Mouse (Mus musculus): ENCODE data around the gene Ajap1. TPM values are rescaled to one million over a fixed set of nuclear protein-coding genes. Genes with fewer than 3 reads are reported as not detected.

Gene Ajap1
- polyA plus RNA-seq, 1 experiment from 2014 or later, result 0.35 TPM

GRCm38 (mm10) chr4:153357539-153358242 is 124.9 kb downstream of the Ajap1 start:
- no peaks in the 10 kb centered on the region for H3K4me1 ChIP-seq (ENCODE audit: insufficient read depth, low read depth, low read length)
- 33% methylated on average over 9 of the region's 9 CpGs for WGBS

GRCm38 (mm10) chr4:153356236-153356635 is 126.4 kb downstream of the Ajap1 start:
- WGBS, result 88% methylated on average over 4 of the region's 4 CpGs
- no peak overlapping the region for H3K27ac ChIP-seq (ENCODE audit: low read length)
- no peaks in the 10 kb centered on the region for H3K27me3 ChIP-seq (replicated peaks; ENCODE audit: insufficient read depth, low read length)
- H3K36me3 ChIP-seq (ENCODE audit: insufficient read depth, low read length), result no peaks in the 10 kb centered on the region
- H3K4me2 ChIP-seq (replicated peaks; ENCODE audit: low read depth, low read length), result no peak overlapping the region
- no peak overlapping the region for H3K4me3 ChIP-seq (ENCODE audit: low read depth, low read length)
- H3K9ac ChIP-seq (replicated peaks; ENCODE audit: low read depth), result no peak overlapping the region
- TF ChIP-seq CTCF (IDR thresholded peaks at IDR 0.05), result no peak
- TF ChIP-seq EP300 (IDR thresholded peaks at IDR 0.05), result no peak
- ATAC-seq, result no peak
- H3K4me1 ChIP-seq (ENCODE audit: insufficient read depth, low read depth, low read length), result no peaks in the 10 kb centered on the region
- H3K9me3 ChIP-seq (ENCODE audit: low read length), result no peaks in the 10 kb centered on the region
- no peak for DNase-seq (ENCODE audit: low spot score)

More at GRCm38 (mm10) chr4:153357539-153358242, 124.9 kb downstream of the Ajap1 start:
- DNase-seq (ENCODE audit: low spot score), result no peak
- H3K4me3 ChIP-seq (ENCODE audit: low read depth, low read length), result no peak overlapping the region
- no peak overlapping the region for H3K27ac ChIP-seq (ENCODE audit: low read length)
- no peaks in the 10 kb centered on the region for H3K27me3 ChIP-seq (replicated peaks; ENCODE audit: insufficient read depth, low read length)
- H3K4me2 ChIP-seq (replicated peaks; ENCODE audit: low read depth, low read length), result no peak overlapping the region
- TF ChIP-seq EP300 (IDR thresholded peaks at IDR 0.05) (no peak), CTCF (IDR thresholded peaks at IDR 0.05) (no peak)
- no peaks in the 10 kb centered on the region for H3K36me3 ChIP-seq (ENCODE audit: insufficient read depth, low read length)
- no peak for ATAC-seq
- H3K9me3 ChIP-seq (ENCODE audit: low read length), result no peaks in the 10 kb centered on the region
- H3K9ac ChIP-seq (replicated peaks; ENCODE audit: low read depth), result no peak overlapping the region

GRCm38 (mm10) chr4:153344999-153345398 is 137.6 kb downstream of the Ajap1 start:
- H3K36me3 ChIP-seq (ENCODE audit: insufficient read depth, low read length), result no peaks in the 10 kb centered on the region
- DNase-seq (ENCODE audit: low spot score) (no peak), ATAC-seq (no peak)
- H3K27ac ChIP-seq (ENCODE audit: low read length), result no peak overlapping the region
- H3K4me3 ChIP-seq (ENCODE audit: low read depth, low read length), result no peak overlapping the region
- H3K4me2 ChIP-seq (replicated peaks; ENCODE audit: low read depth, low read length), result no peak overlapping the region
- no peaks in the 10 kb centered on the region for H3K9me3 ChIP-seq (ENCODE audit: low read length)
- TF ChIP-seq EP300 (IDR thresholded peaks at IDR 0.05), result no peak
- no peak for TF ChIP-seq CTCF (IDR thresholded peaks at IDR 0.05)
- no peaks in the 10 kb centered on the region for H3K4me1 ChIP-seq (ENCODE audit: insufficient read depth, low read depth, low read length)
- 97% methylated on average over 2 of the region's 3 CpGs for WGBS
- H3K9ac ChIP-seq (replicated peaks; ENCODE audit: low read depth), result no peak overlapping the region
- no peaks in the 10 kb centered on the region for H3K27me3 ChIP-seq (replicated peaks; ENCODE audit: insufficient read depth, low read length)

GRCm38 (mm10) chr4:153340887-153341286 is 141.7 kb downstream of the Ajap1 start:
- DNase-seq (ENCODE audit: low spot score) (no peak), ATAC-seq (no peak)
- H3K27ac ChIP-seq (ENCODE audit: low read length), result no peak overlapping the region
- no peak overlapping the region for H3K4me3 ChIP-seq (ENCODE audit: low read depth, low read length)
- H3K4me2 ChIP-seq (replicated peaks; ENCODE audit: low read depth, low read length), result no peak overlapping the region
- H3K4me1 ChIP-seq (ENCODE audit: insufficient read depth, low read depth, low read length), result no peaks in the 10 kb centered on the region
- H3K27me3 ChIP-seq (replicated peaks; ENCODE audit: insufficient read depth, low read length), result no peaks in the 10 kb centered on the region
- no peak for TF ChIP-seq EP300 (IDR thresholded peaks at IDR 0.05)
- no peak for TF ChIP-seq CTCF (IDR thresholded peaks at IDR 0.05)
- no peaks in the 10 kb centered on the region for H3K9me3 ChIP-seq (ENCODE audit: low read length)
- H3K36me3 ChIP-seq (ENCODE audit: insufficient read depth, low read length), result no peaks in the 10 kb centered on the region
- H3K9ac ChIP-seq (replicated peaks; ENCODE audit: low read depth), result no peak overlapping the region

- Histone ChIP-seq H3K27ac (ENCODE audit: low read length) (no peak overlapping the region), H3K27me3 (replicated peaks; ENCODE audit: insufficient read depth, low read length) (no peaks in the 10 kb centered on the region), H3K9me3 (ENCODE audit: low read length) (no peaks in the 10 kb centered on the region), H3K9ac (replicated peaks; ENCODE audit: low read depth) (no peak overlapping the region), H3K36me3 (ENCODE audit: insufficient read depth, low read length) (no peaks in the 10 kb centered on the region), H3K4me3 (ENCODE audit: low read depth, low read length) (no peak overlapping the region), H3K4me2 (replicated peaks; ENCODE audit: low read depth, low read length) (no peak overlapping the region), H3K4me1 (ENCODE audit: insufficient read depth, low read depth, low read length) (no peaks in the 10 kb centered on the region)
- no peak for DNase-seq (ENCODE audit: low spot score)
- 73% methylated on average over 15 of the region's 15 CpGs for WGBS
- TF ChIP-seq EP300 (IDR thresholded peaks at IDR 0.05) (no peak), CTCF (IDR thresholded peaks at IDR 0.05) (no peak)
- ATAC-seq, result no peak
These were observed 147.3 kb downstream of the Ajap1 start for GRCm38 (mm10) chr4:153335301-153335799.

GRCm38 (mm10) chr4:153327809-153328208 is 154.8 kb downstream of the Ajap1 start:
- Histone ChIP-seq H3K36me3 (ENCODE audit: insufficient read depth, low read length) (no peaks in the 10 kb centered on the region), H3K9me3 (ENCODE audit: low read length) (no peaks in the 10 kb centered on the region), H3K4me2 (replicated peaks; ENCODE audit: low read depth, low read length) (no peak overlapping the region), H3K9ac (replicated peaks; ENCODE audit: low read depth) (no peak overlapping the region), H3K27ac (ENCODE audit: low read length) (no peak overlapping the region), H3K4me3 (ENCODE audit: low read depth, low read length) (no peak overlapping the region), H3K27me3 (replicated peaks; ENCODE audit: insufficient read depth, low read length) (no peaks in the 10 kb centered on the region), H3K4me1 (ENCODE audit: insufficient read depth, low read depth, low read length) (no peaks in the 10 kb centered on the region)
- 62% methylated on average over 10 of the region's 10 CpGs for WGBS
- TF ChIP-seq EP300 (IDR thresholded peaks at IDR 0.05) (no peak), CTCF (IDR thresholded peaks at IDR 0.05) (no peak)
- DNase-seq (ENCODE audit: low spot score) (no peak), ATAC-seq (no peak)

All from lung, postnatal 0 days (tissue).